Mouse (Mus musculus) megakaryocyte, embryonic 14.5 days (primary cell): ENCODE data around the gene Ier3. TPM values are rescaled to one million over a fixed set of nuclear protein-coding genes. Genes with fewer than 3 reads are reported as not detected.

Experiments
- H3K27me3 ChIP-seq: replicated peaks from 2 replicates; pipeline ENCODE3; 2012; ENCODE audit warnings: inconsistent platforms
- H3K36me3 ChIP-seq: replicated peaks from 2 replicates; pipeline ENCODE3; 2012; ENCODE audit warnings: low read length, inconsistent platforms, mixed read lengths
- H3K4me1 ChIP-seq: 2 replicates; pipeline ENCODE4 v1.6.1; 2012; ENCODE audit warnings: inconsistent platforms
- H3K4me3 ChIP-seq: replicated peaks from 2 replicates; pipeline ENCODE3; 2012; ENCODE audit warnings: moderate library complexity, mild to moderate bottlenecking, inconsistent platforms
- H3K9me3 ChIP-seq: 2 replicates; pipeline ENCODE4 v1.6.1; 2012; ENCODE audit warnings: inconsistent platforms
- FLI1 ChIP-seq: IDR thresholded peaks from 2 replicates; pipeline ENCODE4 v1.6.1; 2012; ENCODE audit warnings: low read length, inconsistent platforms, mixed read lengths
- GATA1 ChIP-seq: IDR thresholded peaks from 3 replicates; pipeline ENCODE4 v1.6.1; 2012; ENCODE audit warnings: mixed read lengths, low read length, inconsistent platforms, borderline replicate concordance
- polyA plus RNA-seq: library from polyadenylated mRNA; stranded (reverse); fragments of >175 nt; gene quantifications from 2 replicates; pipeline ENCODE4 v1.2.3, GENCODE M21; 2012; ENCODE audit warnings: low replicate concordance; ENCODE audit not compliant: insufficient read depth

The Ier3 gene
- polyA plus RNA-seq = 62.2 and 65.8 TPM in 2 replicates

GRCm38 (mm10) chr17:35821439-35822430, at the start of gene Ier3:
Ier3 (plus strand) TSS chr17:35821684.
- Histone ChIP-seq H3K27me3 (no peaks in the 10 kb centered on the region), H3K4me3 (peak within 1 kb of the TSS; percentile 98), H3K36me3 (peaks cover 28% of the 10 kb centered on the region), H3K9me3 (no peaks in the 10 kb centered on the region), H3K4me1 (peaks cover 66% of the 10 kb centered on the region)
- TF ChIP-seq GATA1 (no peak), FLI1 (no peak)

- H3K4me1 ChIP-seq = peaks cover 39% of the 10 kb centered on the region
- H3K27me3 ChIP-seq = peaks cover 14% of the 10 kb centered on the region
- H3K9me3 ChIP-seq = no peaks in the 10 kb centered on the region
- H3K4me3 ChIP-seq = no peak overlapping the region
- TF ChIP-seq GATA1 (no peak), FLI1 (no peak)
- H3K36me3 ChIP-seq = no peaks in the 10 kb centered on the region
Observed at GRCm38 (mm10) chr17:35776811-35777609, 44.5 kb upstream of the Ier3 start.

- H3K4me3 ChIP-seq = no peak overlapping the region
- TF ChIP-seq GATA1 = no peak
- TF ChIP-seq FLI1 = no peak
Observed at GRCm38 (mm10) chr17:35778965-35779364, 42.5 kb upstream of the Ier3 start.

GRCm38 (mm10) chr17:35779466-35780205, 41.8 kb upstream of the Ier3 start:
- Histone ChIP-seq H3K4me3 (no peak overlapping the region), H3K4me1 (peaks cover 63% of the 10 kb centered on the region), H3K27me3 (peaks cover 2% of the 10 kb centered on the region), H3K9me3 (no peaks in the 10 kb centered on the region), H3K36me3 (no peaks in the 10 kb centered on the region)
- TF ChIP-seq FLI1 = no peak
- no peak for TF ChIP-seq GATA1

More at GRCm38 (mm10) chr17:35778965-35779364, 42.5 kb upstream of the Ier3 start:
- peaks cover 9% of the 10 kb centered on the region for H3K27me3 ChIP-seq
- H3K36me3 ChIP-seq = no peaks in the 10 kb centered on the region
- H3K9me3 ChIP-seq = no peaks in the 10 kb centered on the region
- H3K4me1 ChIP-seq = peaks cover 56% of the 10 kb centered on the region

- H3K4me1 ChIP-seq = peaks cover 69% of the 10 kb centered on the region
- no peak overlapping the region for H3K4me3 ChIP-seq
- no peaks in the 10 kb centered on the region for H3K36me3 ChIP-seq
- no peaks in the 10 kb centered on the region for H3K9me3 ChIP-seq
- TF ChIP-seq FLI1 = no peak
- TF ChIP-seq GATA1 = no peak
- H3K27me3 ChIP-seq = peaks cover 2% of the 10 kb centered on the region
Observed at GRCm38 (mm10) chr17:35780362-35780761, 41.1 kb upstream of the Ier3 start.

DNA sequence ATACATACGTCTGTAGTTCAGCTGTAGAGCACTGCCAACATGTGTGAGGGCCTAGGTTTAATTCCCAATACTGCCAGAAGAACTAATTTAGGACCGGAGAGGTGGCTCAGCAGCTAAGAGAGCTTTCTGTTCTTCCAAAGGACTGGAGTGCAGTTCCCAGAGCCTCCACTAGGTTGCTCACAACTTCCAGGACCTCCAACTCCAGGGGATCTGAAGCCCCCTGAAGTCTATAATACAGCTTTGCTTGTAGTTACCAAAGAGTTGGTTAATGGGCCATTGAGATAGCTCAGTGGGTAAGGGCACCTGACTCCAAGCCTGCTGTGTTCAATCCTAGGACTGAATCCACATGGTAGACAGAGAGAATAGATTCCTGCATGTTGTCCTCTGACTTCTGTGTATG, 39.1 kb upstream of the Ier3 start:
- Histone ChIP-seq H3K4me3 (no peak overlapping the region), H3K36me3 (no peaks in the 10 kb centered on the region), H3K27me3 (peaks cover 5% of the 10 kb centered on the region), H3K4me1 (peaks cover 57% of the 10 kb centered on the region), H3K9me3 (no peaks in the 10 kb centered on the region)
- TF ChIP-seq FLI1 (no peak), GATA1 (no peak)

GRCm38 (mm10) chr17:35782924-35783323, 38.6 kb upstream of the Ier3 start:
- Histone ChIP-seq H3K9me3 (no peaks in the 10 kb centered on the region), H3K4me1 (peaks cover 58% of the 10 kb centered on the region), H3K36me3 (no peaks in the 10 kb centered on the region), H3K27me3 (peaks cover 5% of the 10 kb centered on the region), H3K4me3 (no peak overlapping the region)
- no peak for TF ChIP-seq FLI1
- TF ChIP-seq GATA1 = no peak

GRCm38 (mm10) chr17:35783944-35784343, 37.5 kb upstream of the Ier3 start:
- Histone ChIP-seq H3K4me3 (peak overlapping the region; percentile 42), H3K36me3 (no peaks in the 10 kb centered on the region), H3K27me3 (peaks cover 5% of the 10 kb centered on the region), H3K4me1 (peaks cover 56% of the 10 kb centered on the region), H3K9me3 (no peaks in the 10 kb centered on the region)
- TF ChIP-seq GATA1 (no peak), FLI1 (peak; percentile 41; the same call in 1 of the 2 replicates)

DNA sequence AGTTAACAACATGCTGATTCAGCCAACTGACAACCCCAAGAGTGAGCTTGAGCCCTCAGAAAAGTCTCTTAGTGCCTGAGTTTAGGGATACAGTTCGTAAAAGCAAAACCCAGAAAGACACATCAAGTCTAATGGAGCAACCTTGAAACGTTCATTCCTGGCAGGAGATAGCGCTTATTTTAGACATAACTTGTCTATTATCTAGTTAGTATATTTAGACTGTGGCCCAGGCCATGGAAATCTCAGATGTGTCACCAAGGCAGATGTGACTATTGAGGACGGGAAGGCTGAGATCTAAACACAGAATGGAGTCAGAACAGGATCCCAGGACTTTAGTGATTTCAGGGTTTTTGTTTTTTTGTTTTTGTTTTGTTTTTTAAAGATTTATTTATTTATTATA, 36.3 kb upstream of the Ier3 start:
- no peak overlapping the region for H3K4me3 ChIP-seq
- peaks cover 12% of the 10 kb centered on the region for H3K27me3 ChIP-seq
- no peaks in the 10 kb centered on the region for H3K36me3 ChIP-seq
- TF ChIP-seq GATA1 (no peak), FLI1 (no peak)
- peaks cover 44% of the 10 kb centered on the region for H3K4me1 ChIP-seq
- H3K9me3 ChIP-seq = no peaks in the 10 kb centered on the region
